Mouse (Mus musculus) G1E-ER4 (cell line): Measurements from ENCODE around the gene Steap3. TPM values are rescaled to one million over a fixed set of nuclear protein-coding genes. Genes with fewer than 3 reads are reported as not detected.

Experiments
- GATA1 ChIP-seq: IDR thresholded peaks from one replicate; pipeline ENCODE4 v1.8.0; 2012; ENCODE audit warnings: low read length, inconsistent platforms
- polyA plus RNA-seq: library from polyadenylated mRNA; stranded (reverse); fragments of >175 nt; gene quantifications from 2 replicates; pipeline ENCODE4 v1.2.3, GENCODE M21; 2012

Steap3 gene
- polyA plus RNA-seq, 1 experiment: 122 TPM

DNA sequence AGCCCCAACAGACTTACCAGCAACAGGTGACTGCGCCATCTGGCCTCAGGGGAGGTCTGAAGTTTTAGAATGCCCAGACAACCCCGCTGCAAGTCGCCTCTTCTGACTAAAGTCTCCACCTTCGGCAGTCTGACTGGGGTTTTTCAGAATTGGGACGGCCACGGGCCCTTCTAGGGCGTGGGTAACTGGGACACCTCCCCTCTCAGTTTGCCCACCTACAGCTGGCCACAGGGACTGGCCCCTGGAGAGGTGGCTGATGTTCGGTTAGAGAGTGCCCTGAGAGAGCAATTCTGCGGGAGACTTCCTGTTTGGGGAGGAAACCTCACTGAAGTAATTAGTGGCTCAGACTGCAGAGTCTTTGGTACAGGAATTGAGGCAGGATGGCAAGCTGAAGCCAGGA lies 13.8 kb downstream of the Steap3 start:
- no peak for TF ChIP-seq GATA1

DNA sequence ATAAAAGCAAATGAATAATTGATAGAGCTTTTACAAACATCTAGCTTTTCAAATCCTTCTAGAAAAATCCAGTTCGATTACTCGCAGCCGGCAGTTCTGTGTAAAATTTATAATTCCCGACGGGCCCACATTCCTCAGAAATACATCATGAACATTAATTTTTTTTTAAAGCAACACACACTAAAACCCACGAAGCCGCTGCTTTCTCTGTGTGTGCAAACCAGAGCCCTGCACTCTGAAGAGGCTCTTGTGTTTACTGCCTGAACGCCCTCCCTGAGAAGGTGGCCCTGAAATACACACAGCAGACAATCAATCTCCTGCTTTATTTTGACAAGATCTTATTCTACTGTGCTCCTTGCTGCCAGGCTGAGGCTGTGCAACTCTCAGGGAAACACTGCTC lies 14.3 kb downstream of the Steap3 start:
- no peak for TF ChIP-seq GATA1

DNA sequence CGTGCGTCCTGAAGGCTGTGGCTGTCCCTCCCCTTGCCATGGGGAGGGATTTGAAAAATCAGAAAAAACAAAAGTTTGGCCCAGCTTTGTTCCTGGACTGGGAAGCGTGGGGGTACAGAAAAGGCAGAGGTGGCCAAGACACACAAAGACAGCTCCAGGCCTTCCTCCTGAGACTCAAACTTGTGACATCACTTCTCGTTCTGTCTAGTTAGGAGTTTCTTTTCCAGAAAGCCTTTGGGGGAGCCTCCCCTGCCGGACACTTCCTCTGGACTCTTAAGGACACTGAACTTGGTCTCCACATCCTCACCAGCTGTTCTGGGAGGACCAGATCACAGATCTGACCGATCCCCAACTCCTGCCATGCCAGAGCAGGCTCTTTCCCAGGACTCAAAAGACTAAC lies 18.8 kb downstream of the Steap3 start:
- TF ChIP-seq GATA1: no peak

DNA sequence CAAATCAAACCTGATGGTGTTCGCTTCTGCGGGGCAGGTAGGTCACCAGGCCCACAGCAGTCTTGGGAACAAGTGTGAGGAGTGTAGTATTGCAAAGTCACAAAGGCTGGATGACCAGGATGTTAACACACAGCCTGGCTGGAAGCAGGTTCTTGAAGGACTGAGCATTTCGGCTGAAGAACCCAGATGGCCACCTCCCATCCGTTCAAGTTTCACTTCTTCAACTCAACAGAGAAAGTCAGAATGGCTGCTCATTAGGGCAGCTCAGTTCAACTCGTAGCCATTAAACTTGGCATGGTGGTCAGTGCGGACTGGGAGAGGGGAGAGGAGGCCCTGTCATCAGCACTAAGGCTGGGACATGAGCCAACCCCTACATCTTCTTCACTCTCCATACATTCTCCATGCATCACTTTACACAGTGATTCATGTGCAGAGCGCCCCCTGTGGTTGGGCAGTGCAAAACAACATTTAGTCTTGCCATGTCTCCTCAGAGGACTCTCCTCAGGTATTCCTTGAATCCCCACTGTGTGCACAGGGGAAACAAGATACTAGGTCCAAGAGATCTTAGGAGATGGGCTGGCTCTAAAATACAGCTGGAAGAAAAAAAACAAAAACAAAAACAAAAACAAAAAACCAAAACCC lies 19.9 kb downstream of the Steap3 start:
- TF ChIP-seq GATA1: no peak

DNA sequence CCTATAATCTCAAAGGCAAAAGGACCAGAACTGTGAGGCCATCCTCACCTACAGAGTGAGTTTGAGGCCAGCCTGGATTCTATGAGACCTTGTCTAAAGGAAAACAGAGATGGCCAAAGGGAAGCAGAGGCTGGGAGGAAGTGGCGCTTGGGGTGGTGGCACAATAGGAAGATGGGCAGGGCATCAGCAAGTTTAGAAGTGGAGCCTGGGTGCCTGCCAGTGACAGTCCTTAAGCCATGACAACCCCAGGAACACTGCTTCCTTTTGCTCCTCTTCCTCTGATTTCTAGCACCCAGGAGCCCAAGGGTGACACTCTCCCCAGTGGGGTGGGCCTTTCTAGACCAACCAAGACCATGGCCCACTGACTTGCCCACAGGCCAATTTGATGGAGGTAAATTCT lies 21.3 kb downstream of the Steap3 start:
- no peak for TF ChIP-seq GATA1

DNA sequence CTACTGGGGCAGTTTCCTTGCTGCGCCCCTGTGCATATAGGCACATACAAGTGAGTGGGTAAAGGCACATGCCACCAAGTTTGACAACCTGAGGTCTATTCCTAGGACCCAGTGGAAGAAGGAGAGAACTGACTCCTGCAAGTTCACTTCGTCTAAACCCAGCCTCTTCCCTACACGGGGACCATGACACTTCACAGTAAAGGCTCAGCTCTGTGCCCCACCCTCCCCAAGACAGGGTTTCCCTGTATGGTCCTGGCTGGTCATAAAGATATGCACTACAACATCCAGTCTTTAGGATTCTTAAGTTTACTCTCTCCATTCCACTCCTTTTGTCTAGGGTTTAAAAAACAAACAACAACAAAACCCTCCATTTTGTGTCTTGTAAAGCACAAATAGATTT lies 21.9 kb downstream of the Steap3 start:
- TF ChIP-seq GATA1: no peak

DNA sequence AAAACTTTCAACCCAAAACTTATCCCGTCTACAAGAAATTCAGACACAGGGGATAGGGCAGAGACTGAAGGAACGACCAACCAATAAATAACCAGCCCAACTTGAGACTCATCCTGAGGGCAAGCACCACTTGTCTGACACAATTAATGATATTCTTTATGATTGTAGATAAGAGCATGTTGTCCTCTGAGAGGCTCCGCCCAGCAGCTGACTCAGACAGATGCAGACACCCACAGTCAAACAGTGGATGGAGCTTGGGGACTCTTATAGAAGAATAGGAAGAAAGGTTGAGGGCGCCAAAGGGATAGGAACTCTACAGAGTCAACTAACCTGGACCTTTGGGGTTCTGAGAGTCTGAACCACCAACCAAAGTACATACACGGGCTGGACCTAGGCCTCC lies 22.7 kb downstream of the Steap3 start:
- TF ChIP-seq GATA1: no peak

DNA sequence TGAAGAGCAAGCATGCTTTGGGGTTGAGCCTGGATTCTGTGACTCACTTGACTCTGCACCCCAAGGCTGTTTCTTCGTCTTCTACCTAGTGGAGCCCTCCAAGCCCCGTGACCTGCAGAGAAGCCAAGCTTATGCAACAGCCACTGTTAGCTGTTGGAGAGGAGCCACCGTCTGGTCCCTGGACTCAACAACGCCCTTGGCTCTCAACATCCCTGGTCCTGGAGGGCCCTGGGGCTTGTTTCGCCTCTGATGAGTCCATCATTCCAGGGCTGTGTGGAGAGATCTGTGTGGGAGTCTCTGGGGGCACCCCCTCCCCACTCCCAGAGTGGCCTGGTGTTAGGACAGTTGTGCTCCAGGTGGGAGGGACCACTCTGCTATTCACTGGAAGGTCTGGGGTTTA lies 24.3 kb downstream of the Steap3 start:
- no peak for TF ChIP-seq GATA1

DNA sequence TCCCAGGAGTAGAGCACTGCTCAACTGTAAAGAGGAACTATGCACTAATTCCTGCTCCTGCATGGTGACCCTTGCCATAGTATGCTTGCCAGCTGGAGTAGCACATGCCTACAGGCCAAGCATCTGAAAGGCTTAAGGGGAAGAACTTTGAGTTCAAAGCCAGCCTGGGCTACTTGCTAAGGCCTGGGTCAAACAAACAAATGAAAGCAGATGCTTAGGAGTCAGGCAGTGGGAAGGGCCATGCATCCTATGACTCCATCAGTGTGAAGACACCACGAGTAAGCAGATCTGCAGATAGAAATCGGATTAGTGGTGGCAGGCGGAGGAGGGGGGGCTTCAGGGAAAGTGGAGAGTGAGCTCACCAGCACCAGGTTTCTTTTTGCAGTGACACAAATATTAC lies 25.2 kb downstream of the Steap3 start:
- TF ChIP-seq GATA1: no peak

DNA sequence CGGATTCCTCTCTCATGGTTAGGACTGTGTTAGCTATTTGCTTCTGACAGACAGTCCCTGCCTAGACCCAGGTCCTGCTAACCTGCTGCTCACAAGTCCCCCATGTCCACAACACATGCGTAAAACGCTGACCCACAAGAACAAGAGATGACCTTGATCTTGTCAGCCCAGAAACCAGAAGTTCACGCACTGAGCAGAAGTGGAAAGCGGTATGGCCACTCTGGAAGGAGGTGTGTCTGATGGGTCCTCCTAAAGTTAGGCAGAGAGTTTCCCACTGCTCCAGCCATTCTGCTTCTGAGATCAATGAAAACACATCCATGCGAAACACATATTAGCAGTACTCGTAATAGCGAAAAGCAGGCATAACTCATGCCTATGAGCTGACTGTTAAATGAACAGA lies 25.6 kb downstream of the Steap3 start:
- no peak for TF ChIP-seq GATA1

DNA sequence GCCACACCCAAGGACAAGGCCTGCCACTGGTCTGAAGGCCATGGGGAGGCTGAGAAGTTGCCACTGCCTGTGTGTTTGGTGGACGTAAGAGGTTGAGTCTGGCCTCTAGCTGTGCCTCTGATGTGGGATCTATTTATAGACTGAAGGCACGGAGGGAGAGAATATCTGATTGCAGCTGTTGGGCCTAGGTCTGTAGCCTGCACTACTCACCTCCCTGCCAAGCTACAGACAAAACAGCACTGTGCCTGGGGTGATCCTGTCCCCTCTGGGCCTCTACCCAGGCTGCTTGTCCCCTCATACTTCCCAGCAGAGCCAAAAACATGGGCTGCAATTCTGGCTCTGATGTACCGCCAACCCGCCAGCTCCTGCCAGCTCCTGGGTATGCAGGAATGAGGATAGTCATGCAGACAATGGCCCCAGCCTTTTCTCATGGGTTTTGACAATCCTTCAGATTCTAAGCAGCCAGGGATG lies 26.8 kb downstream of the Steap3 start:
- no peak for TF ChIP-seq GATA1

DNA sequence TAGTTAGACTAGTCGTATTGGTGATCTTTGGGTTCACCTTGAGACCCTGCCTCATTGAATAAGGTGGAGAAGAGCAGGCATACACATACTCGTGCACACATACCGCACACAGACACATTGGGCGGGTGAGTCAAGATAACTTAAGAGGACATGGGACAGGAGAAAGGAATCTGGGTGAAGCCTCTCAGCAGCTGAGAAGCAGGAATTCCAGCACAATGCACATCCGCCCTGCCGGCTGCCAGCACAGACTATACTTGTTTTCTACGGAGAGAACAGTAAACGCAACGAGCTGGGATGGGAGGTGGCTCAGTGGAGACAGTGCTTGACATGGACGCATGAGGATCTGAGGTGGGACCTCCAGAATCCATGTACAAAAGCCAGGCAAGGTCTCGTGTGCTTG lies 27.9 kb downstream of the Steap3 start:
- no peak for TF ChIP-seq GATA1

DNA sequence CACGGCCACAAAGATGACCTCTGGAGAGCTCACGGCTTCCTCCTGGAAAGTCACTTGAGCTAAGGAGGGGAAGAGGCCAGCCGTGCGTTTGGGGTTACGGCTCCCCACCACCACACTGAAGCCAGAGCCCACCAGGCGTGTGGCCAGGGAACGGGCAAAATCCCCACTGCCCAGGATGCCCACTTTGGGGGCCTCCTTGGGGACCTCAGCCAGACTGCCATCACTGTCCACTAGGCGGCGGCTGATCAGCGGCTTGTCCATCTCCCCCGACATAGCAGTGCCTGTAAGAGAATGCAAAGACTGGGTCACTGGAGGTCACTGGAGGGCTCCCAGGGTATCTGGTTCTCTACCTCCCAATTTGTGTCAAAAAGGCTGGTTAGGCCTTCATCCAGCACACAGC lies 28.5 kb downstream of the Steap3 start:
- TF ChIP-seq GATA1: no peak

DNA sequence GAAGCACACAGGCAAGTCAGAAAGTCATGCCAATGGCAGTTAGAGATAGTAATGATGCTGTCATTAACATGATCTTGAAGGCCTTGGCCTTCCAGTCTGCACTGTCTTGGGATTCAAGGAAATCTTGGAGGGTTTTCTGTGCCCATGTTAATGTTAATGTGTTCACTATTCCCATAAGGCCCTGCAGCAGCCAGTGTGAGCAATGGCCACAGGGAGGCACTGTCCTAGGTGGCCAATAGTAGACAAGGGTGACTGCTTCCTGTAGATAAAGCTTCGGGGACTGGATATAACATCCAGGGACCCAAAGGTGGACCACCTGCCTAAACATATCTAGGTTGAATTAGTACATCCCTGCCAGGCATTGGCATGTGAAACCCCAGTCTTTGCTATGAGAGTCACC lies 35.4 kb downstream of the Steap3 start:
- TF ChIP-seq GATA1: no peak

DNA sequence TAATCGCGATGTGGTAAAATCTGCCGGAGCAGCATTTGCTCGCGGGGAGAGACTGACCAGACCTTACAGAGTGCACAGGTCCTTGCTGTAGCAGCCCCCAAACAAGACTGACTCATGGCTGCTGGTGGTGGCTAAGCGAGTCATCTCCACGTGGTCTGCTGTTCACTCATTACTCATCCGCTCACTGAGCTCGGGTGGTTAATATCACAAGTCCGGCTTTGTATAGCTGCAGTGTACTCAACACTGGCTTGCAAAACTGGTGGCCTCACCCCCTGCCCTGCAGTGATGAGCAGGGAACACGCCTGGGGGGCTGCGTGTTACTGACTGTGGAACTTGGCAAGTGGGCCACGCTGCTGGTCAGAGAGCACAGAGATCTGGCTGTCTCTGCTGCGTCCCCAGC lies 36.1 kb downstream of the Steap3 start:
- no peak for TF ChIP-seq GATA1

DNA sequence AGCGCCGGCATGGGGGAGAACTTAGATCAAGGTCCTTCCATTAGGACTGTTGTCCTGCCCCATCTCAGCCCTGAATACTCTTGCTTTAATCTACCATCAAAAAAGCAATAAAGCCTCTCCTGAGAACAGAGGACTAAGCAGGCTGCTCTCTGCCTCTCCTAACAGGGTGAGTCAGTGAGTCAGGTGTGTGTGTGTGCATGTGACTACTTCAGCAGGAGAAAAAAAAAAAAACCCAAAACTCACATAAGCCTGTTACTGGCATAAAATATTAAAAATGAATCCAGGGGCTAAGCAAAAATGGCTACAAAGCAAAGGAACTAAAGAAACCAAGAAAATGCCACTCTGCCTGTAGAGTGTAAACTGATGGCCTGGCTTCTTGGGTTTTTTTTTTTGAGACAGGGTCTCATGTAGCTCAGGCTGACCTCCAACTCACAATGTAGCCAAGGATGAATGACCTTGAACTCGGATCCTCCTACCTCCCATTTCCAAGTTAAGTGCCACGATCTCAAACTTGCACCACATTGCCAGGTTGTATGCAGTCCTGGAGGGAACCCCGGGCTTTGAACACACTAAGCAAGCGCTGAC lies 36.8 kb downstream of the Steap3 start:
- TF ChIP-seq GATA1: no peak

DNA sequence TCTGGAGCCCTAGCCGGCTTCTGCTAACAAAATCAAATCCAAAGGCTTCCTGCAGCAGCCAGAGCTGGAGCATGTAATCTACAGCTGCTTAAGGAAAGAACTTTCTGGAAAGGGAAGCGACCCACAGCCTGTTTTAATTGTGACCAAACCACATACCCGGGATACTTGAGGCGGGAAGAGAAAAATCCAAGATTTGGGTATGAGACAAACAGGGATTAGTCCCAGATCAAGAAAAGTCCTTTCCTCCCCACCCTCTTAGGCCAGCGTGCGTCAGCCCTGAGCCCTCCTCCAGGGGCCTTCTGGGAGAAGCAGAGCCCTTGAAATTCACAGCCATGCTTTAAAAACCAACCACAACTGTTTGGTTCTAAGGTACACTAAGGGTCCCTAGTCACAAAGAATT lies 40.3 kb downstream of the Steap3 start:
- no peak for TF ChIP-seq GATA1

DNA sequence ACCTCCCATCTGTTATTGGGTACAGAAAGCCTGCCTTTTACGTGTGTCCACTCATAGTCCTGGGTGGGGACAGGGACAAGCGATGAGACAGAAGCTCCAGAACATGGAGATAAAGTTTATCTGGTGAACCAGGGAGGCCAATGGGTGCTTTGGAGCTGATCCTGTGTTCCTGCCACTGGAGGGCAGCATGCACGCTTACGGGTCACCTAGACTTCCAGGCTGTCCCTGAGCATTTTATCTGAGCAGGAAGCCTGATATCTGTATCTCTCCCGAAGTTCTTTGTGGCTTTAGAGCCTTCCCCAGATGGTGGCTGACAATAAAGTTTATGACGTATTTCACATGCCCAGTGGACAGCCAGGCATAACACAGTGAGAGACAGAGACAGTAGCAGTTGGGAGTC lies 41.2 kb downstream of the Steap3 start:
- peak; percentile 98 for TF ChIP-seq GATA1
